Mouse (Mus musculus) forebrain, embryonic 16.5 days (tissue): ENCODE data around the gene Copa. TPM values are rescaled to one million over a fixed set of nuclear protein-coding genes. Genes with fewer than 3 reads are reported as not detected.

Source experiments
- ATAC-seq: fragments of 200-750 bp; cut with Nextera tagmentation; 2 replicates; pipeline ENCODE4 v1.8.0; 2017; ENCODE audit warnings: mild to moderate bottlenecking, moderate library complexity
- H3K27ac ChIP-seq: fragments of 300-500 bp; sonication (generic); 2 replicates; pipeline ENCODE4 v1.5.1; 2014; ENCODE audit warnings: low read length, control low read depth
- H3K27me3 ChIP-seq: fragments of 300-500 bp; sonication (generic); replicated peaks from 2 replicates; pipeline ENCODE4 v1.6.1; 2014; ENCODE audit warnings: low read length; ENCODE audit not compliant: control insufficient read depth, insufficient read depth
- H3K36me3 ChIP-seq: fragments of 300-500 bp; sonication (generic); 2 replicates; pipeline ENCODE4 v1.6.1; 2014; ENCODE audit not compliant: control insufficient read depth, insufficient read depth
- H3K4me1 ChIP-seq: fragments of 300-500 bp; sonication (generic); replicated peaks from 2 replicates; pipeline ENCODE4 v1.6.1; 2014; ENCODE audit warnings: low read length; ENCODE audit not compliant: control insufficient read depth, insufficient read depth
- H3K4me2 ChIP-seq: fragments of 300-500 bp; sonication (generic); 2 replicates; pipeline ENCODE4 v1.6.1; 2014; ENCODE audit warnings: mild to moderate bottlenecking, low read length, control low read depth
- H3K4me3 ChIP-seq: fragments of 300-500 bp; sonication (generic); replicated peaks from 2 replicates; pipeline ENCODE4 v1.5.1; 2014; ENCODE audit warnings: mild to moderate bottlenecking, low read length, control low read depth
- H3K9ac ChIP-seq: fragments of 300-500 bp; sonication (generic); replicated peaks from 2 replicates; pipeline ENCODE4 v1.6.1; 2014; ENCODE audit warnings: low read depth, low read length, control low read depth
- H3K9me3 ChIP-seq: fragments of 300-500 bp; sonication (generic); 2 replicates; pipeline ENCODE4 v1.6.1; 2016; ENCODE audit warnings: low read length; ENCODE audit not compliant: control insufficient read depth
- WGBS: fragments of 180-500 bp; shearing (Covaris S2); extraction: QIAGEN DNeasy Blood & Tissue Kit; methylation state at CpG from one replicate; pipeline ENCODE4 v1.1.7; 2014; 5-methylcytosine and 5-hydroxymethylcytosine counted together
- polyA plus RNA-seq: library from polyadenylated mRNA; unstranded; fragments of >200 nt; fragmentation: Nextera tagmentation; extraction: Ambion mirVana; gene quantifications from 2 replicates; pipeline ENCODE4 v1.2.1, GENCODE M21; 2015

The Copa gene
- polyA plus RNA-seq, 1 experiment from 2014 or later = 235 TPM

DNA sequence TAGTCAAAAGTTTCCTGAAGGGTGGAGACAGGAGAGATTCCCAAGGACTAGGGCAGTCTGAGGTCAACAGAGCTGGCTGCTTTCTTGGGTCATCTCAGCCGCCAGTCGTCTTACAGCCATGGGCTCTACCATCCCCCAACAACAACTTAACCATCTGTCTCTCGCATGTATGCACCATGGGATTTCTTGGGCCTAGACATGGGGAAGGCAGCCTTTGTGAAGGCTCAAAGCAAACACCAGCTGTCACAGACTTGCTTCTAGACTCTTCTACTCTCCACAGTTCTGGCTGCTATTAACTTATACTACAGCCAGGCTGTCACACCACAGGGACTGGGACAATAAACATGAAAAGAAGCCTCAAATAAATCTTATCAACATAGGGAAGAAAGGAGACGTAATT, 10.8 kb upstream of the Copa start:
- peak; percentile 79 for ATAC-seq
- Histone ChIP-seq H3K27me3 (no peaks in the 10 kb centered on the region), H3K27ac (peak overlapping the region; percentile 62), H3K9me3 (no peaks in the 10 kb centered on the region), H3K4me2 (no peak overlapping the region), H3K36me3 (peaks cover 69% of the 10 kb centered on the region), H3K4me1 (no peaks in the 10 kb centered on the region; the same call in 1 of the 2 replicates), H3K4me3 (no peak overlapping the region), H3K9ac (no peak overlapping the region)
- 63% methylated on average over 4 of the region's 4 CpGs for WGBS

DNA sequence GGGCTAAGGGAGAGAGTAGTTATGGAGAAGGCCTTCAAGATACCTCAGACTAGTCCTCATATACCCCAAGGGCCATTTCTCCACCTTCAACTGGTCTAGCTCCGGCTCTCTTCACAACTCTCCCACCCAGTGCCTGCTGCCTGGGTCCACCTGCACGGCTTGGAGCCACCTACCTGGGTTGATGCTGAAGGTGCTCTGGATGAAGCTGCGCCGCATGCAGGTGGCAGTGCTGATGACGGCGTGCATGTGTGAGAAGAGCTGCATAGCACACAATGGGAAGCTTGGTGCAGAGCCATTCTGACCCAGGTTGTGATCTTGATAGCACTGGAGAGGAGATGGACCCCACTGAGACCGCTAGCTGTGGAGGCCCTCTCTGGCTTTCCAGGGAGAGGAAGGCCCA, 9.7 kb upstream of the Copa start:
- Histone ChIP-seq H3K36me3 (peaks cover 60% of the 10 kb centered on the region), H3K4me1 (no peaks in the 10 kb centered on the region; the same call in 1 of the 2 replicates), H3K27me3 (no peaks in the 10 kb centered on the region), H3K9ac (no peak overlapping the region), H3K27ac (no peak overlapping the region), H3K9me3 (no peaks in the 10 kb centered on the region), H3K4me3 (no peak overlapping the region), H3K4me2 (no peak overlapping the region)
- no peak for ATAC-seq
- WGBS = 95% methylated on average over 7 of the region's 7 CpGs

DNA sequence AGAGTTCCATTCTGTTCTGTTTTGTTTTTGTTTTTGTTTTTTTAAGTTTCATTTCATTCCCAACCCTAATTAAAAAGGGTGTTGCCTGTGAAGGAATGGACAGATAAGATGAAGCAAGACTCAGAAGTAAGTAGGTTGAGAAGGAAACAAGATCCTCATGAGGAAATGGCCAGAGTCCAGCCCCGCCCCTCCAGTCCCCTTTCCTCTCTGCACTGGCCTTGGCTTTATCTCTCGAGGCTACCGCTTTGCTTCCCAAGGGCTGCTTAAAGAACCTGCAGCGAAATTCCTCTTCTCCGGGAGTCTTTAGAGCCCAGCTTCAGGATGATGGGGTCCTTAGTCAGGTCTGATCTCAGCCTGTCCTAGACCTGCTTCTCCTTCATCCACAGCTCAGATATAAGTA, 4.3 kb upstream of the Copa start:
- peaks cover 5% of the 10 kb centered on the region for H3K4me1 ChIP-seq
- no peak overlapping the region for H3K4me2 ChIP-seq
- no peak for ATAC-seq
- H3K9me3 ChIP-seq = no peaks in the 10 kb centered on the region
- no peak overlapping the region for H3K27ac ChIP-seq
- no peaks in the 10 kb centered on the region for H3K27me3 ChIP-seq
- WGBS = 77% methylated on average over 5 of the region's 5 CpGs
- H3K9ac ChIP-seq = no peak overlapping the region
- H3K4me3 ChIP-seq = no peak overlapping the region
- H3K36me3 ChIP-seq = peaks cover 21% of the 10 kb centered on the region

DNA sequence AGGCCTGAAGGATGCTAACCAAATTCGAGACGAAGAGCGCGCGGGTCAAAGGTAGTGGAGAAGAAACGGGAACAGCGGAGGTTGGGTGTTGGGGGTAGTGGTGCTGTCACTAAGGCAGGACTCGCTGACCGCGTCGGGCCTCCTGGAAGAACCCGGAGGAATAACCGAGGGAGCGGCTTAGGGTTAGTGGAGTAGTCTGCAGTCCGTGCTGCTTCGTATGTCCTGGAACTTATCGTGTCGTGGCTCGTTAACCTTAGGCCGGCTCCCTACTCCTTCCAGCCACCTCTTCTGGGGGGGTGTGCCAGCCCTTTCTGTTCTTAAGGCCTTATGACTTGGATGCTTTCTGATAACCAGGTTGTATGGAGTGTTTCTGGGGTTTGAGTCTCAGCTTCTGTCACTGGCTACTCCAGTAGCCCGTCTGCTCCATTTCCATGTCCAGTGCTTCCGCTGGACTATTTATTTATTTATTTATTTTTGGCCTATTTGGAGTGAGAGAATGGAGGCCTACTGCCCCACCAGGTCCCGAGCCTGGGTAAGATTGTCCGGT, 643 bp downstream of the Copa start:
- peak; percentile 65; the same call in 1 of the 2 replicates for ATAC-seq
- Histone ChIP-seq H3K9ac (peak overlapping the region; percentile 83), H3K4me2 (peak overlapping the region; percentile 67), H3K27me3 (no peaks in the 10 kb centered on the region), H3K4me3 (peak overlapping the region; percentile 80), H3K4me1 (peaks cover 17% of the 10 kb centered on the region), H3K27ac (peak overlapping the region; percentile 46), H3K36me3 (peaks cover 3% of the 10 kb centered on the region), H3K9me3 (no peaks in the 10 kb centered on the region)
- WGBS = 2% methylated on average over 24 of the region's 24 CpGs

DNA sequence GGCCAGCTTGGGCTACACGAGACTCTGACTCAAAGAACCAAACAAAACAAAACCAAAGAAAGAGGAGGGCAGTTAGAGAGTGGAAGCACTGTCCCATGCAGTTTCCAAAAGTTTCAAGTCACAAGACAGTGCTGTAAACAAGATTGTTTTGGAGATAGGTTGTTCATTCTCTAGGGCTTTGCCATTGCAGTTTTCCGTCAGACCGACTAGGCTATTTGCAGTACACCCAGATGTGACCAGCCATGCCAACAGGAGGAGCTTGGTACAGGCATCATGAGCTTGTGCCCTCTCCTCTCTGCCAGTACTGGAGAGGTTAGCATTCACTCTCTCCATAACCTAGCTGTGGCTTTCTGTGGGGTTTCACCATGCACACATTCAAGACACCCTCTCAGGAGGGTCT, 11.2 kb downstream of the Copa start:
- 74% methylated on average over 3 of the region's 3 CpGs for WGBS
- no peak for ATAC-seq
- Histone ChIP-seq H3K4me3 (no peak overlapping the region), H3K27me3 (no peaks in the 10 kb centered on the region), H3K4me1 (no peaks in the 10 kb centered on the region), H3K27ac (no peak overlapping the region), H3K9ac (no peak overlapping the region), H3K4me2 (no peak overlapping the region), H3K36me3 (peaks cover 52% of the 10 kb centered on the region), H3K9me3 (no peaks in the 10 kb centered on the region)

DNA sequence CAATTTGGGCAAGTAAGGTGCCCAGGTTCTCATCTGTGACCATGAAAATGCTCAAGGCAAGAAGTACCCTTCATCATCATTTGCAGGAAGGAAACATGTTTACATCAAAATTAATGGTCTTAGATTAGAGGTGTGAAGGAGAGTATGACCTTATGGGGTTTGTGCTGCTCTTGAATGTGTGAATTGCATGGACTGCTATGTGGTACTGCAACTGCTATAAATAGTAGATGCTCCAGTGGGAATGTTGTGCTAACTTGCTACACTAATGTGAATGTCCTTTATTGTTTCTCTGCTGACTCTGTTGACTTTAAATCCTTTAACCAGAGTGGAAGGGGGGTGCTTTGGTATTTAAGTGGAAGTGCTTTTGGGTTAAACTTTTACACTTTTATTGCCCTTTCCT, 12.0 kb downstream of the Copa start:
- Histone ChIP-seq H3K4me1 (no peaks in the 10 kb centered on the region), H3K4me2 (no peak overlapping the region)

DNA sequence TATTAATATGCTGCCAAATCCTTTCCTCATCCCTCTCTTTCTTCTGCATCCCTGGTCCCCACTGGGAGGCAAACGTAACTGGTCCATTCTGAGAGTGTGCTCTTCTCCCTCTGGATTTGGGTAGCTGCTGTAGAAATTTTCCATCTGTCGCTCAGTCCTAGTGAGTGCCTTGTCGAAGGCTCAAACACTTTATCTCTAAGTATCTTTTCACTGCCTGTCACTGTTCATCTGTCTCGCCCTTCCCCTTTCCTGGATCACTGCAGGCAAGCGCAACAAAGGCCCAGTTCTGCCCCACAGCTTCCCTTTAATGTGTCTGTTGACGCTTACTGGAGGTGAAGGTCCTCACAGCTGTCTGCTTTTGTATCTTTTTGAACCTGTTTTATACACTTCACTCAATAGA, 12.9 kb downstream of the Copa start:
- H3K9me3 ChIP-seq = no peaks in the 10 kb centered on the region
- no peak overlapping the region for H3K4me3 ChIP-seq
- no peaks in the 10 kb centered on the region for H3K27me3 ChIP-seq
- H3K27ac ChIP-seq = no peak overlapping the region
- no peak overlapping the region for H3K9ac ChIP-seq
- no peaks in the 10 kb centered on the region for H3K4me1 ChIP-seq
- WGBS = 65% methylated on average over 6 of the region's 6 CpGs
- peaks cover 51% of the 10 kb centered on the region for H3K36me3 ChIP-seq
- ATAC-seq = no peak
- H3K4me2 ChIP-seq = no peak overlapping the region

More for the DNA sequence above, 12.0 kb downstream of the Copa start:
- no peak overlapping the region for H3K4me3 ChIP-seq
- no peak overlapping the region for H3K9ac ChIP-seq
- H3K27ac ChIP-seq = no peak overlapping the region
- H3K9me3 ChIP-seq = no peaks in the 10 kb centered on the region
- no peak for ATAC-seq
- peaks cover 50% of the 10 kb centered on the region for H3K36me3 ChIP-seq
- H3K27me3 ChIP-seq = no peaks in the 10 kb centered on the region

DNA sequence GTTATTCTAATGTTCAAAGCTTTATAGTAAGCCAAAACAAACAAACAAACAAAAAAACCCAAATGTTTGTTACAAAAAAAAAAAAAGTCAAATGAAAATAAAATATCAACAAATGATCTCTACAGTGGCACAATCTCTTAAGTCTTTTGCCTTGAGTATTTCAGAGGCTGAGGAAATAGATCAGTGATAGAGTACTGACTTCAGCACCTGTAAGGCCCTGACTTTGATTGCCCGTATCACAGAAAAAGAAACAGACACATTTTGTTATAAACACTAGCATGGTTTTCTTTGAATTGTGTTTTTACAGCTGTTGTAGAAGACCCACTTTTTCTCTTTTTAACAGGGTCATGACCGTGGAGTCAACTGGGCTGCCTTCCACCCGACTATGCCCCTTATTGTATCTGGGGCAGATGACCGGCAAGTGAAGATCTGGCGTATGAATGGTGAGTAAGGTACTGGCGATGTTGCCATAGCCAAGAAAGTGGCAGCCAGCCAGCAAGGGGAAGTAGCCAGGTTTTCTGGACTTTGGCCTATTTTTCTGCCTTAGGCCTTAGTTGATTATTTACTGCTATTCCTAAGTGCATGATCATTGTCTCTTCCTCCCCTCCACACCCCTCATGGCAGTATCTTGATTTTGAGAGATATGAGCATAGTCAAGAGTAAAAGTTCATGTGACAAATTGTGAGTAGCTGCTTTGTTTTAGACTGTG, 17.1 kb downstream of the Copa start:
- no peak for ATAC-seq
- no peak overlapping the region for H3K9ac ChIP-seq
- WGBS = 73% methylated on average over 6 of the region's 6 CpGs
- peaks cover 54% of the 10 kb centered on the region for H3K36me3 ChIP-seq
- H3K4me2 ChIP-seq = no peak overlapping the region
- H3K27me3 ChIP-seq = no peaks in the 10 kb centered on the region
- H3K27ac ChIP-seq = no peak overlapping the region
- no peaks in the 10 kb centered on the region for H3K4me1 ChIP-seq
- no peak overlapping the region for H3K4me3 ChIP-seq
- no peaks in the 10 kb centered on the region for H3K9me3 ChIP-seq

DNA sequence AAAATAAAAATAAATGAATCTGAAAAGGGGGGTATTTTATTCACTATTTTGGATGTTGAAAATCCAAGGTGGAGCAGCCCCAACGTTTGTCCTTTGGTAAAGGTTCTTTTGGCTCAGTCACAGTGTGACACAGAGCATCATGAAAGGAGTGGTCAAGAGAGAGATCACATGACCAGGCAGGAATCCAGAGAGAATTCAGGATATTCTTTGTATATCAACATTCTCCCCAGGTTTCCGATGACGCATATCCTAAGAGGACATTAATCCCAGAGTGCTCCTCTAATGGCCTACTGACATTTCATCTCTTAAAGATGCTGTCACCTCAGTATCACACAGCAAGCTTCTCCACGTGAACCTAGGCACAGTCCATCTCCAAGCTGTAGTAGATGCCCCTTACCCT, 21.3 kb downstream of the Copa start:
- H3K9ac ChIP-seq = no peak overlapping the region
- H3K27me3 ChIP-seq = no peaks in the 10 kb centered on the region
- 88% methylated on average over 4 of the region's 4 CpGs for WGBS
- H3K36me3 ChIP-seq = peaks cover 60% of the 10 kb centered on the region
- no peaks in the 10 kb centered on the region for H3K9me3 ChIP-seq
- no peak overlapping the region for H3K27ac ChIP-seq
- H3K4me2 ChIP-seq = no peak overlapping the region
- no peak for ATAC-seq
- no peaks in the 10 kb centered on the region for H3K4me1 ChIP-seq
- no peak overlapping the region for H3K4me3 ChIP-seq
